Mouse (Mus musculus) lung, adult 18-20 months (tissue): ENCODE measurements at regions not wholly inside any gene's neighbourhood (a gene's known extent, or its start where the extent isn't known, plus 50 kb on each side); places are given as distances from the start of the nearest gene placed in this dataset.

ENCODE experiments used
- DNase-seq, 2 experiments: peaks; one replicate each; pipeline ENCODE4 v3.0.0; 2022; ENCODE audit warnings: mixed read lengths in 2 of 2

GRCm38 (mm10) chr16:46807476-46807875 is 309.2 kb upstream of the Nectin3 start:
- no peak for DNase-seq

DNA sequence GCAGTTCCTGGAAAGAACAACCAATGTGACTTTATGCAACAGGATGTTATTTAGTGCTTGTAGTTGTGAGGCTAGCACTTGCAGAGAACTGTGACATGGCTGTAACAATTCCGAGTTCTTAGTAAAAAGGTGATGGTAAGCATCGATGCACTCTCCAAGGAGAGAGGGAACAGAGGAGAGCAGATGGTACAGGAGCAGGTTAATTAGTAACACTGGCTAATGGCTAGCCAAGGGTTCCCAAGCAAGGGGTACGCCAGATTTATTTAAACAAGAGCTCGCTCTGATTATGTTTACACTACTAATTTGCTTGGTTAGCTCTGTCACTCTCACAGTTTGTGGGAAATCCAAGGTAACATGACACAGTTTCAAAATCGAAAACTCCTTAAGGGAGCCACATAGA is 278.0 kb upstream of the Nectin3 start:
- no peak for DNase-seq

GRCm38 (mm10) chr16:46769383-46769782 is 271.1 kb upstream of the Nectin3 start:
- no peak for DNase-seq

DNA sequence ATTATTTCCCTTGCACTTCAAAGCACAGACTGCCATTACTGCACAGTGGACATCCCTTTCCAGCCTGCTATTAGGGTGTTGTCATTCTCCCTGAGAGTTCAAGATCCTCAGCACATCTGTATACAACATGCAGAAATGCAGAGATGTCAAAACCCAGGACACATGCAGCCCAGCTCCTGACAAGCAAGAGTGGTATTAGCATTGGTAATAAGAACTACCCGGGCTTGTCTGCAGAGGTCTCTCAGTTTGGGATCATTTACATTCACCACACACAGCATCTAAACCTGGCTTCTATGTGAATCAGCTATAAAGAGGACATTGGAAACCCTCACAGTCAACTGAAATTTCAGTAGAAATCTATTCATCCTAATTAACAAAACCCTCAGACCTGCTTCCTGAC is 270.1 kb upstream of the Nectin3 start:
- no peak for DNase-seq

- DNase-seq = no peak
Observed at GRCm38 (mm10) chr16:46735140-46735539, 236.8 kb upstream of the Nectin3 start.

DNA sequence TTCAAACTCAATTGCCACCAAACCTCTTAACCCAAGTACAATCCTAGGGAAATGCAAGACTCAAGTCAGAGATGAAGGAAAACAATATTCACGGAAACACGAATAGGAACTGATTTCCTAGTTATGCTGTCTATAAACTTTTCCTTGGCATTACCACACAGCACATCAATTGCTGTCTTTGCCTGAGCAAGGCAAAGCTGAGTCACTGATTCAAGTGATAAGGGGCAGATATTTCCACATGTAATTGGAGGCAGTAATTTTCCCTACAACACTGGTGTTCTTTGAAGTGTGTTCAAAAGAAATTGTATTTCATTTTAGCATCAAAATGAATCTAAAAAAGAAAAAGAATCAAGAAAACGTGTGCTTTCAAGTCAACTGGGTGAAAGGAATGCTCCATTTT is 230.1 kb upstream of the Nectin3 start:
- DNase-seq = no peak

DNA sequence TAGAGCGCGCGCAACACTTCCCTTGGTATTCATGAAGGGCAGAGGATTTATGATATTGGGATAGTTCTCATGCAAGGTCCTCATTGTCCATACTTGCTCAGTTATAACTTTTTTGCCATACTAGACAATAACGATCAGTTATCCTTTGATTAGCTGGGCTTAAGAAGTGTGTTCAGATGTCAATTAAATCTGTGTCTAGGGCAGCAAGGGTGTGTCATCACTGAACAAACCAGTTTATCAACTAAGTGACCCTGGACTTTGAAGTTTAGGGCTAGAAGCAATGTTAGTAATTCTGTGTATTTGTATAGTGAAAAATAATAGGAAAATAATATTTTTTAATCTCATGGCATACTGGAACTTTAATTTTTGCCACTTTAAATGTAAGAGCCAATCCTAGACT is 225.3 kb upstream of the Nectin3 start:
- DNase-seq = no peak

GRCm38 (mm10) chr16:46679787-46680186 is 181.5 kb upstream of the Nectin3 start:
- DNase-seq = no peak

DNA sequence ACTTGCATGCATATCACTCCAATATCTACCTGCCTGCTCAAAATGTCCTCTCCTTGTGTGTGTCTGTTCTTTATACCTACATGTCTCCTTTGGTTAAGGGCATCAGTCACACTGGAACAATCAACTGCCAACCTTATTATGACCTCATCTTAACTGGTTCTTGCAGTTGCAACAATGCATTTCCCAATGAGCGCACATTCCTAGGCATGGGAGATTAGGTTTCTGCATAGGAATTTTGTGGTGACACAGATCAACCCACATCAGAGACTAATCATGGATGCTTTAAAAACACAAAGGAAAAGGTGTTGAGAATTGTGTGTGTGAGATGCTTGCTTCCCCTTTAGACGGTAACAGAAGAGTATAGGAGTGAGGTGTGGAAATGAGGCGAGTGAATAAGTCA is 171.3 kb upstream of the Nectin3 start:
- no peak for DNase-seq

- DNase-seq = no peak
Observed at GRCm38 (mm10) chr16:46665566-46665965, 167.2 kb upstream of the Nectin3 start.

- no peak for DNase-seq
Observed at GRCm38 (mm10) chr16:46663008-46663407, 164.7 kb upstream of the Nectin3 start.

- no peak for DNase-seq
Observed at GRCm38 (mm10) chr16:46655041-46655440, 156.7 kb upstream of the Nectin3 start.

DNA sequence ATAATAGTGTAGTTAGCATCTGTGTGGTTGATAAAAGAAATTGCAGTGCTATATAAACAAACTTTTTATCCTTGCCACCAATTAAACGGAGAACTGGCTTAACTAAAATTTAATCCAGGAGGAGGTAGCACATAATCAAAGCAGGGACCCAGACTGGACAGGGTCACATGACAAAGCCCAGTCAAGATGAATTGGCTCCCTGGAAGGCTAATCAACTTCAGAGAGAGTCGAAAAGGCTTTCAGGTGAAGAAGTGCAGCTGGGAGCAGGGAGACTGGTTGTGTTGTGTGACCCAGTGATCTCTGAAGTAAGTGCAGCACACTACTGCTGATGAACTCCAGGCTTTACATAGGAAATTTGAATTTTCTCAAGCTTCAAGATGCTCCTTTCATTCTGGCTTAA is 127.5 kb upstream of the Nectin3 start:
- DNase-seq = no peak

DNA sequence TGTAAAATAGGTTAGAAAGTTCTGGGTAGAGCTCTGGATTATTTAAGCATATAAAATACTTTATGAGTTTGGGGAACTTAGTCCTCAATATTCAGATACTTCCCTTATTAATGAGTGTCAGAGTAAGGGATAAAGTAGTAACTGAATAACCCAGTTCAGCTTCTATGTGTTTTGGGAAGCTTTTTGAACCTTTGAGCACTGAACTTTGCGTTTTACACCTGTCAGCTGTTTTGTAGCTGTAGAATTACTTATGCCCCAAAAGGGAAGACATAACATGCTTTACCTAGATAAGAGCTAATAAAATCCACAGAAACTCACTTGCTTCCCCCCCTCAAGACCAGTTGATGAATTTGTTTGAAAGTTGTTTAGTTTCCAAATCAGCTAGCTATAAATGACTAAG is 124.9 kb upstream of the Nectin3 start:
- no peak for DNase-seq

- DNase-seq = no peak
Observed at GRCm38 (mm10) chr16:46619871-46620270, 121.5 kb upstream of the Nectin3 start.

- no peak for DNase-seq
Observed at GRCm38 (mm10) chr16:46617544-46618335, 119.4 kb upstream of the Nectin3 start.

- no peak for DNase-seq
Observed at GRCm38 (mm10) chr16:46616606-46617005, 118.3 kb upstream of the Nectin3 start.

DNA sequence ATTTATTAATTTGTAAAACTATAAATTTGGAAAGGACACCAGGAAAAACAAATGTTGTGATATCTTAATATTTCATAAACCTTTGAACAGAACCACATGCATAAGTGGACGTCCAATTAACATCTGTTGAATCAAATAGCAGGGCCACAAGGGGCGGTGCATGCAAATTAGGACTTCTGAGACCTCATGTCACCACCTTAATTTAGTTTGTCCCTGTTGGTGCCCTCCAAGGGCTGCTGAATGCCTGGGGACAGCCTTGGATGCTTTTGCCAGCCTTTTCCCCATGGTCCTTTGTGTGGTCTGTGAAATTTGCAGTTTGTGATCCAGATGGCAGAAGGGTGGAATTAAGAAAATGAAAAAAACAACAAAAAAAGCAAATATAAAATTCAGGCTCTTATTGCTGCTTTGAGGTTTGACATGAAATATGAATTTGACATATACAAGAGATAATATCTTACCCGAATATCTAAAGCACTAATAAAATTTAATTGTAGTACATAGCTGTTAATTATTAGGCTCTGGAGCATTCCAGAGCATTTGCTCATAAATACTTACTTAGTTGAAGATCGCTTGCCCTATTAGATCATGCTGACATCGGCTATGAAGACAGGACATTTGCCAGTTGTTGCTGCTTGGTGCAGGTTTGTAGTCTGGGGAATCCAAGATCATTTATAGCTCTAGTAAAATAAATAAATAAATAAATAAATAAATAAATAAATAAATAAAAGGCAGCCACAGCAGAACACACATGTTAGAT is 114.9 kb upstream of the Nectin3 start:
- no peak for DNase-seq

- no peak for DNase-seq
Observed at GRCm38 (mm10) chr16:46605879-46606203, 107.5 kb upstream of the Nectin3 start.

DNA sequence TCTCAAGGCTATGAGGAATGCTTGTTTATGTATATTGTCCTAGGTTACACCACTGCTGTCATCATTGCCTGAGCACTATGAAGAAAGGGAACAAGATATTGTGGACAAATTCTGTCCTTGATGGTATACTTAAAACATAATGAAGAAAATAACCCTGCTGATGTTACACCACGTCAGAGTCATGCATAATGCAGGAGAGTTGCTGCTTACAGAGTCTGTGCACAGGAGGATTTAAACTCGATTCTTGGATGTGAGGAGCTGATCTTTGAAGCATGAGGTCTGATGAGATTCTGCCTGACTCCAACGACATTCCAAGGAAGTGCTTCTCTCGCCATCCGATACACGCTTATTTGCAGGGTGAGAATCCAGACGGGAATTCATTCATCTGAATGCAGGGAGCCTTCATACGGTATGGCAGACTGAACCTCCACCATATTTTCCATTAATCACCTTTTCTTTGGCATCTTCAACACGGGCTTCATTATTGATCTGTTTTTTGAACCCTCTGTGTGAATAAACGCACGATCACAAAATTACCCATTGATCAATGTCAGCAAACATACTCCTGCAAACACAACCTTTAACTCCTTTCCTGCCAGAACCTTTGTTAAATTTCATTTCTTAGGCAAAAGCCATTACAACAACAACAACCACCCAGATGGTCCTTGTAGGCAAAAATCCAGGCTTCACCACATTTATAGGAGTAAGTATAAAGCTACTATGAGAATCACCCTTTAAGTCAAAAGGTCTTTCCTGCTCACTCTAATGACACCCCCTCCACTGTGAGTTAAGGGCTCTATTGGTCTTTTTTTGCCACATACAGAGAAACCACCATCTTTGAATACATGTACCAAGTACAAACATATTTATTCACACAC is 106.9 kb upstream of the Nectin3 start:
- no peak for DNase-seq

DNA sequence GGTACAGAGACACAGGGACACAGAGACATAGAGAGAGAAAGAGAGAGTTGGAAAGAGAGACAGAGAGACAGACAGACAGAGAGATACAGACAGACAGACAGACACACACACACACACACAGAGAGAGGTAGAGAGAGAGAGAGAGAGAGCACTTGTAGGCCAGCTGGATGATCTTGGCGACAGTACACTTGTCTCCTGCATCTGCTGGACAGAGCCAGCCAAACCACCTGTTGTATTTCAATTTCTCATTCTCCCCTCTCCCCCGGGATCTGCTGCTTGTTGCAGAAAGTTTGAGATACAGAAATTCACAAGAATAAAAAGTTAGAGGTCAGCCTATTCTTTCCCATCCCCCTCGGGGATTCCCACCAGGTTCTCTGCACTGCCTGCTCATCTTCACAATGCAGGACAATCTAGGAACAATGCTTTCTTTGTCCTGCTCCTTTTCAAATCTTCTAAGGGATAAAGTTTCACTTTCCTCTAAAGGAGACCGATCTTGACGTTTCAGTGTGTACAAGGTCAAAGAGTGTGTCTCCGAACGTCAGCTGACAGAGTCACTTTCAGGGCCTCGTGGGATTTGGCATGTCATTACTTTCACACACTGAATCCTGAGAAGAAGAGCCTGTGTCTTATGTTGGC is 94.4 kb upstream of the Nectin3 start:
- DNase-seq = no peak

GRCm38 (mm10) chr16:46587056-46587455 is 88.7 kb upstream of the Nectin3 start:
- DNase-seq = peak in 1 of 2 experiments; percentile 3

DNA sequence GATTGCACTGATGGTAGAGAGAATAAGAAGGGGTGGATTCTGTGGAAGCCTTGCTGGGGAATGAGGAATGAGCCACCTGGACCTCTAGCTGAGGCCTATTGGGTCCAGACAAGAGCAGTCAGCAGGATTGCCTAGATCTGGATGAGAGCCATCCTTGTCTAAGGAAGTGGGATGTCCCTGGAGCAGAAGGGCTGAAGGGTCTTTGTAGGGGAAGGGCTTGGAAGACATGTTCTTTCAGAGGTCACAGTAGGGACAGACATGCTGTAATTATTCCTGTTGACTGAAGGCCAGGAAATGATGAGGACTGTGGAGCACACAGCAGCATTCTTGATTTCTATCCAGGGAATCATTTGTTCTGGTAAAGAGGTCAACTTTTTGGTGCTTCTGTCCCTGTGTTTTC is 86.2 kb upstream of the Nectin3 start:
- DNase-seq = peak in 1 of 2 experiments; percentile 10
